Mouse (Mus musculus) kidney, adult 9 months (tissue): ENCODE results near the gene Rnasel.
"Not testable (repeated sequence)": the region's sequence is repeated elsewhere in the genome, so short reads cannot be mapped to it uniquely, and the experiment has no call there.

Experiments used
- DNase-seq: peaks from one replicate; pipeline ENCODE4 v3.0.0; 2022

Rnasel gene

DNA sequence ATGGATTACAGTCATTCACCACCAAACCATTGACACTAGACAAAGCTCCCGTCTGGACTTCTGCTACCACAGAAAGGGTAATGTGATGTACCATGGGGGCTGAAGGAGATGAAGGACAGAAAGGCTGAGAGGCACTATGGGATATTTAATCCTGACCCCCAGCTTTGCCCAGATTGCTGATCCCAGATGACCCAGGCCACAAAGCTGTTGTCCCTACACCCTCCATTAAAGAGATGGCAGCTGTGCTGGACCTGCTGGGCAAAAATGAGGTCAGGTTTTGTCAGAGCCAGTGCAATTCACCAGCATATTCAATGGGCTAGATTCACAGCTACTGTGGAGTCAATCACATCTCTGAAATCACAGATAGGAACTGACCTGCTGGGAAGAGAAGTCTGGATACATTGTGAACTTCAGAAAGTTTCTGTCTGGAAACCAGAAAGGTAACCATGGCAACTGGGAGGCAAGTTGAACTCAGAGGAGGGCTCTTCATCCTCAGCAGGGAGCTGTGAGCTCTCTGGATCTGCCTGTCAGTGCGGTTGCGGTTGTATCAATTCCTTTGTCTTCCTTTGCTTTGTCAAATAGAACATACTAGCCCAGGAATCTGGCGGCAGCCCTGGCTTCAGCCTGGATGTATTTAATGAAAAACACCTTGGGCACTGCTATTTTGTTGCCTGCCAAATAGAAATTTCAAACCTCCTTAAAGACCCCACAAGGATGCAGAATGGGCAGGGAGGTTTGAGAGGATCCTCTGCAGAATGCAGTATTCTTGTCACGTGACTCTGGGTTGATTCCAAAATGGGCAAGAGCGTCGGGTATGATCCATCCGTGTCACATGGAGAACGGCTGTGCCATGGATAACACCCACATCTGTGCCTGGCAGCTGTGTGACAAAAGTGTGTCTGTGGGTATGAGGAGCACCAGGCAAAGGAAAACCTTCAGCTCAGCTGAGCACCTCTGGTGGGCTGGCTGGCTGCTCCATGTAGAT, 11.8 kb upstream of the Rnasel start:
- no peak for DNase-seq

DNA sequence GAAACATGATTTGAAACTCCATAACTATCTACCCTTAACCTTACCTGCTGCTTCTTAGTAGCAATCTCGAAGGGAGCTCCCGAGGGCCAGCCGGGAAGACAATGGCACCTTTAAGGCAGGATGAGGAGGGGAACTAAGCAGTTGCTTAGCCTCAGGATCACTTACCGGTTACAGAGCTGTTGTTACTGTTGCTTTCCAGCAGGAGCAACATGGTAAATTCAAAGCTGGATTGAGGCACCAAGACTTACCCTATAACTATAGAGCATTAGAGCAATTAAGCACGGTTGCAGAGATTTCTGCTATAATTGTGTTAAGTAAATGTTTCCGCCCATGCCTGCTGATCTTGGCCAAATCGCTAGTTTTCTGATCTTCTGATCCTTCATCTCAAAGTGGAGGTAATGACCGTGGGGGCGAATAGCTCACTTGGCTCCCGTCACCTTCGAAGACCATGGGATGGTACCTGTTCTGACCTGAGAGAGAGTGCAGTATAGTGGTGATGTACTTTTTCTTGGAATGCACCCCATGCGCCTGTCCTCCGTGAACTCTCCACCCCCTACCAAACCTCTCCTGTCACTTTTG, 9.7 kb upstream of the Rnasel start:
- no peak for DNase-seq

DNA sequence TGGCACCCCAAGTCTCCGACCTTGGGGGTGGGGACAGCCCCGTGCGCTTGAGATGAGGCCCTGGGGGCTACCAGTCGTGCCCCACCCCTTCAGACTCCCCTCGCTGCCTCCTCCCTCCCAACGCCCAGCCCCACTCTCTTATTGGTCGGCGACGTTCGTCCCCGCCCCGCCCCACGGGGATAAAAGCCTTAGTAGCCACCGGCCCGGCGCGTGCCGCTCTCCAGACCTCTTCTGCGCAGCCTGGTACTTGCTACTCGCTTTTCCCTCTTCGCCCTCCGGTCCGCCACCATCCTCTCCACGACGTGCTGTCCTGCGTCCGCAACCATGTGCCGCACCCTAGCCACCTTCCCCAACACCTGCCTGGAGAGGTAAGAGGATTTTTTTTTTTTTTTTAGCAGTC, 9.1 kb upstream of the Rnasel start, which contains the start of gene Rgs16:
Rgs16 (plus strand) TSS at position 205 of the 400 bp plus-strand sequence.
- peak; percentile 59 for DNase-seq

DNA sequence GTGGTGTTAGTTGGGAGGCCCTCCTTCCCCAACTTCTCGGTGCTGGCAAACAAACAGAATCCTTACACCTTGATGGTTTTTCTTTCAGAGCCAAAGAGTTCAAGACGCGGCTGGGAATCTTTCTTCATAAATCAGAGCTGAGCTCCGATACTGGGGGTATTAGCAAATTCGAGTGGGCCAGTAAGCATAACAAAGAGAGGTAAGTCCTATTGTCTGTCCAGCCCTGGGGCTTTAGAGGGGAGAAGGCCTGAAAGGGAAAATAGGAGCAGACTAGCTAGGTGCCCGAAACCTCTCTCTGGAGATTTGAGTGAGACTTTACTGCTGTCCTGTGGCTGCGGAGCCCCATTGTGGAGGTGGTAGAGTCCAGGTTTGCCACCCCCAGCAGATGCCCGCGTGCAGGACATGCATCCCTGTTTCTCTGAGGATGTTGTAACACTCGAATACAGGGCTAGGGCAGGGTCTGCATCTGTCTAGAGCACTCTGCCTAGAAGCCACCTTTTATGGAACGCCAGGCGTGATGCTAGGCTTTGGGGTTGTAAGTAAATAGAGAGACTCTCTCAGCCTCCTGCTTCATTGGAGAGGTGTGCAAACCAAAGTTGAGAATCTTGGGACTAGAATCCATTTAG, 8.3 kb upstream of the Rnasel start:
- DNase-seq, result no peak

DNA sequence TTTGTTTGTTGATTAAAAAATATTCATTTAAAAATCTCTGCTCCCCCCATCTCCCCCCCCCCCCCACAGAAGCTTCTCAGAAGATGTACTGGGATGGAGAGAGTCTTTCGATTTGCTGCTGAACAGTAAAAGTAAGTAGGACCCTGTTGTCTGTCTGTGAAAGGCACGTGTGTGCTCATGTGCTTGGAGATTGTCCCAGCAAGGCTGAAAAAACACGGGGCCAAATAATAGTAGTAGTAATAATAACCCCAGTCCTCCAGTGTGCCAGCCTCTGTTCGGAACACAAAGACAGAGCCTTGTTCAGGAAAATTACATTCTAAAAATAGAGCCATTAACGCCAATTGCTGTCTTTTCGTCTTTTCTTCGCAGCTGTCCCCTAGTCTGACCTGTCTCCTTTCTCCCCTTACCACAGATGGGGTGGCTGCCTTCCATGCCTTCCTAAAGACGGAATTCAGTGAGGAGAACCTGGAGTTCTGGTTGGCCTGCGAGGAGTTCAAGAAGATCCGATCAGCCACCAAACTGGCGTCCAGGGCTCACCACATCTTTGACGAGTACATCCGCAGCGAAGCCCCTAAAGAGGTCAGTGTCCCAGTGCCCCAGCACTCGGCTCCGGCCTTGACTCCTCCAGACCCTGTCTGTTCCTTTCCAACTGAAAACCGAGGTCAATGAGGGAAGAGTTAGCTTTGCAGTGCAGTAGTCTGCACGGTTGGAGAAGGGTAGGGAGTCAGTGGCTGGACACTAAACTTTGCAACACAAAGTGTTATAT, 7.5 kb upstream of the Rnasel start:
- no peak for DNase-seq

DNA sequence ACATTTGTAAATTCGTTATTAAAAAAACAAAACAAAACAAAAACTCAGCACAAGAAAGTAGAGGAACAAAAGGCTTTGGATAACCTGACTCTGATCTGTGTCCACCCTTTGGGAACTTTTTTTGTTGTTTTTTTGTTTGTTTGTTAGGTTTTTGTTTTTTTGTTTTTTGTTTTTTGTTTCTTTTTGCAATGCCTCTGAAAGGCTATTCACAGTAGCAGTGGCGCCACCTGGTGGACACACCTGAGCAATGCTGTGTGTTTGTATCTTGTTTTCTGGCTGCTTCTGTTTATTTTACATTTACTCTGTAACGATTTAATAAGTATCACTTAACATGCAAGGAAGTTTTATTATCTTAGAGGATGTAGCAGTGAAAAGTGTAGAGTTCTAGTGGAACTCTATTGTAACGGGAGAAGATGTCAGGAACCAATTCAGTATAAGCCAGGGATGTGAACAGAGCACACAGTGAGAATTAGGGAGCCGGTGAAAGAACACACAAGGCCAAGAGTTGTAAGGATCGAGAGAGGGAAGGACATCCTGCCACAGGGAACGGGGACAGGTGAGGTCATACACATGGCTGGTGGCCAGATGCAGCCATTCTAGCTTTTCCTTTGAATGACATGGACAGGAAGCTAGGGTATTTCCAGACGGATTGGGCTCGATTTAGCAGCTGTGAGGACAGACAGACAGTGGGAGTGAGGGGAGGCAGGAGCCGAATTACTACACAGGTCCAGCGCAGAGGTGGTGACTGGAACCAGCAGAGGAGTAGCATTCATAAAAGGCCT, 6.7 kb upstream of the Rnasel start:
- peak; percentile 78 for DNase-seq

DNA sequence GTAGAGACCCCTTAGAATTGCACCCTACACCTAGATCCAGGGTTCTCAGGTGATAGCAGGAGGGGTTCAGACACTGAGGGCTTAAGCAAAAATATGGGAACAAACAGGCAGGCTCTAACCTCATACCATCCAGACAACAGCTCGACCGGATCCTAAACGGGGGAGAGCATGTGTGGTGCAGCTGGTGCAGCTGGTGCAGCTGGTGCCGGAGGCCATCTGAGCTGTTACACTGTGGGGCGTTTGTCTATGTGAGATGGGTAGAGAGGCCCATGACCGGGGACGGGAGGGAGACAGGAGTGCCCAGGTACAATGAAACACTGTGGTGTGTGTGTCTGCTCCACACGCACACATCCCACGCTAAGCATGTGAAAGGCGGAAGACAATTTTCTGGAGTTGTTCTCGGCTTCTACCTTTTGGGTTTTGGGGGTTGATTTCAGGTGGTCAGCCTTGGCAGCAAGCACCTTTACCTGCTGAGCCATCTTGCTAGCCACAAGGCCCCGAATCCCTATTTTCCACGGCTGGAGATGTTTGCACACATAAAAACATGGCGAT, 3.0 kb upstream of the Rnasel start:
- no peak for DNase-seq

DNA sequence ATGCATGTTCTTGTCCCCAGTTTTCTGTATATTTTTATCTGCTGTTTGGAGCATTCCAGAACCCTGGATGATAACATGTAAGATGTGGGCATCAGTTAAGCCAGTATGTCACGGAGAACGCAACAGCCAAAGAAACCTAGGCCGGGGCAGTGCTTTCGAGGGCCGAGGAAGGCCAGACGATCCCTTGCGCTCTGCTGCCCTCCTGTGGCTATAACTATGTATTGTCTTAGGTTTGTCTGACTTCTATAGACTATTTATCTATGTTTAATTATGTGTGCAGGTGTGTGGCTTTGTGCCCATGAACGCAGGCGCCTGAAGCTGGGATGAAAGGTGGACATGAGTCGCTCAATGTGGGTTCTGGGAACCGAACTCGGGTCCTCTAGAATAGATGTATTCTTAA, 2.5 kb upstream of the Rnasel start:
- peak; percentile 71 for DNase-seq

DNA sequence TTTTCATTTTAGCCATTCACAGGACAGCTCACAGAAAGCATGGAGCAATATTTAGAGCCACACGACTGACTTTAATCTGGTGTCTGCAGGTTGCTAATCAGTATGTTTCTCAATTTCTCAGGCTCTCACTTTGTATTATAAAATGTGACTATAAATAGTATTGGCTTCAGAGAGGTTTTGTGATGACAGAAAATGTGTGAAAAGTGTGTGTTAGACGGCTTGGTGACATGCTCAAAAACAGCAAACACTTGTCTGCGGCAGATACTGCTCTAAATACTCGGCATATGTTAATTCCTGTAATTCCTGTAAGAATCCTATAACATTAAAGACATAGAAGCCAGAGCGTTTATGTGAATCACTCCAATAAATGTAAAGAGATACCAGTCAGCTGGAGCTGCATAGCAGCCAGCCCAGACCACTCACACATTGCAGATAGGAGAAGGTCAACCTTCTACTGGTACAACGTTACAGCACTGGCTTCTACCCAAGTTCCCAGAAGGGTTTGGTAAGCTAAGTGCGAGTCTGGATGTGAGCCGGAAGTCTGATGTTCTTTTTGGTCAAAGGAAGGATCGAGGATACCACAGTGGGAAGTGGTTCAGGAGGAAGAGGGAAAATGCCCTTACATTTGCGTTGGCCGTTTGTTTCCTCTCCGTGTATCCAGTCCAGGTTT, 1.2 kb upstream of the Rnasel start:
- no peak for DNase-seq

DNA sequence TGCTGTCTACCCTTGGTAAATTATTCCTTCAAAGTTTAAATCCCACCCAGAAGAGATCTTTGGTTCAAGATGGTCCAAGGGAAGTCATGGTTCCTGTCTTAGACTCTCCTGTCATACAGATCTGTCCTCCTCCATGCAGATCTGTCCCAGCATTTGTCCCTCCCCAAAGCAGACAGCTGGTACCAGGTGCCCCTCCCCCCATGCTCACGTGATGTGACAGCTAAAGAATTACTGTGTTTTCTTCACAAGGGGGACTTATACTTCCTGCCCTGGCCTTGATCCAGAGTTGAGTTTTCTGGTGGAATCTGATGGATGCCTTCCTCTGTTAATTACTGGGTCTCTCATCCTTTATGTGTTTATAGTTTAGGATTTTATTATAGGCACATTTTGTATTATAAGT, 677 bp upstream of the Rnasel start:
- DNase-seq, result peak; percentile 52

DNA sequence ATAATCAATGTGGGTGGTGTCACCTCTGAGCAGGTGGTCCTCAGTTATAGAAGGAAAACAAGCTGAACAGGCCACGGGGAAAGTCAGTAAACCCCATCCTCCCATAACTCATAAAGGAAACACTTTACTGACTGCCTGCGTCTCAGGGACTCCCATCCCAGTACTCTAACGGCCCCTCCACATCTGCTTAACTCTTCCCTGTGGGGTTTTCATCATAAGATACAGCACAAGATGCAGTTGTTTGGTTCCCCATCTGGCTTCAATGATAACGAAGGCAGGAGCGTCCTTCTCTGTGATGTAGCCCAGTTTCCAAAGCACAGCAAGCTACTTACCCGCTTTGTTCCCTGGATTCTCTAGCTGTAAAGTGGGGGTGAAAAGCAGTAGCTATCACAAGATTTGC, 828 bp downstream of the Rnasel start:
- no peak for DNase-seq

DNA sequence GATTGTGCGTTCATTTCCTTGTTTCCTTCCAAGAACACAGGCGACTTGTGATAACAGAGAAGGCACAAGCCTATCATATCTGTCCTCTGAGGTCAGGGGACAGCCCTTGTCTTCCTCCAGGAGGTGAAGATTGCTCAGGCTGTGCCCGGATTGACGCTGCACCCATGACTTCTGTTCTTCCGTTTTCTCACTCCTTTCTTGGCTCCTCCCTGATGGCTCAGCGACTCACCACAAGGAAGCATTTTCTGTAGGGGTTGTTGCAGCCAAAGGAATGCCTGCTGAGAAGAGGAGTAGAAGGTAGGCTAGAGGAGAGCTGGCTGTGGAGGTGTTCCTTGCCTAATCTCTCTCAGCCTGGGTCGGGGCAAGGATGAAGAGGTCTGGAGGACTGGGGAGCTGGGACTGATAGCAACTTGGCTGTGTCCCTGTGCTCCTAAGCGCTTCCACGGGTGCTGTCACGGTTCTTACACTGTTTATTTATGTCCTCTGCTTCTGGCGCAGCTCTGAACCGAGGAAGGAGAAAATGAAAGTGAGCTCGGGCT, 2.6 kb downstream of the Rnasel start:
- peak; percentile 29 for DNase-seq

DNA sequence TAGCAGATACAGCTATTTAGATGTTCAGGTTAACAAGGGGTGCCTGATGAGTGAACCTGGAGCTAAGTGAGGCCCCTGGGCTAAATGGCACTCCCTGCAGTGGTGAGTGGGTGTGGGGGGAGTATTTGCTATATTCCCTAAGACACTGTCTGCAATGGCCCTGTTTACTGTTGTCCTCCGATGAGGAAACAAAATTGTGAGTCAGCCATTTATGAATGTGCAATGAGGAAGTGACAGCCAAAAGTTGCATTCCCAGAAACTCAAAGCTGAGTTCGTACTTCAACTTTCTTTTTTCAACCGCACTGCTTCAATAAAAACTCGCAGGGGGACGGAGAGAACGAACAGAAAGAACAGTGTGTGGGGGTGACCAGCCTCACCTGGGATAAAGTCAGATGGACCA, 3.3 kb downstream of the Rnasel start:
- no peak for DNase-seq

DNA sequence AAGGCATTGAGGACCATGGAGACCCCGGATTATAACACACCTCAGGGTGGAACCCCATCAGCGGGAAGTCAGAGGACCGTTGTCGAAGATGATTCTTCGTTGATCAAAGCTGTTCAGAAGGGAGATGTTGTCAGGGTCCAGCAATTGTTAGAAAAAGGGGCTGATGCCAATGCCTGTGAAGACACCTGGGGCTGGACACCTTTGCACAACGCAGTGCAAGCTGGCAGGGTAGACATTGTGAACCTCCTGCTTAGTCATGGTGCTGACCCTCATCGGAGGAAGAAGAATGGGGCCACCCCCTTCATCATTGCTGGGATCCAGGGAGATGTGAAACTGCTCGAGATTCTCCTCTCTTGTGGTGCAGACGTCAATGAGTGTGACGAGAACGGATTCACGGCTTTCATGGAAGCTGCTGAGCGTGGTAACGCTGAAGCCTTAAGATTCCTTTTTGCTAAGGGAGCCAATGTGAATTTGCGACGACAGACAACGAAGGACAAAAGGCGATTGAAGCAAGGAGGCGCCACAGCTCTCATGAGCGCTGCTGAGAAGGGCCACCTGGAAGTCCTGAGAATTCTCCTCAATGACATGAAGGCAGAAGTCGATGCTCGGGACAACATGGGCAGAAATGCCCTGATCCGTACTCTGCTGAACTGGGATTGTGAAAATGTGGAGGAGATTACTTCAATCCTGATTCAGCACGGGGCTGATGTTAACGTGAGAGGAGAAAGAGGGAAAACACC, 4.7 kb downstream of the Rnasel start:
- no peak for DNase-seq

DNA sequence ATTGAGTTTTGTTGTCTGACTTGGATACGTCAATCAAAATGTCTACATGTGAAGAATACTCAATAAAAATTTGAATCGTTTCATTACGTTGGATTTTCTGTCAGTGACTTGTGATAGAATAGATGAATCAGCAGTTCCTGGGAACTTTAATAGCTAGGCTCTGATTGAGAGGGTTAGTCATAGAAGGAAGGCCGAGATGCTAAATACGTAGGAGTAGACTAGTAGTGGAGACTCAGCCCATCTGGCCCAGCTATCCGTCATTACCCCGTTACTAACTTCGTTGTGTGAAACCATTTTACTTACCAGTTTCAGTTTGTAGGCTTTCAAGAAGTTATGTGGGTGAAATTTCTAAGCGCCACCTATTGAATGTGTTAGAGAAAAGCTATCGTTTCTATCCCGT, 14.9 kb downstream of the Rnasel start:
- DNase-seq, result no peak

DNA sequence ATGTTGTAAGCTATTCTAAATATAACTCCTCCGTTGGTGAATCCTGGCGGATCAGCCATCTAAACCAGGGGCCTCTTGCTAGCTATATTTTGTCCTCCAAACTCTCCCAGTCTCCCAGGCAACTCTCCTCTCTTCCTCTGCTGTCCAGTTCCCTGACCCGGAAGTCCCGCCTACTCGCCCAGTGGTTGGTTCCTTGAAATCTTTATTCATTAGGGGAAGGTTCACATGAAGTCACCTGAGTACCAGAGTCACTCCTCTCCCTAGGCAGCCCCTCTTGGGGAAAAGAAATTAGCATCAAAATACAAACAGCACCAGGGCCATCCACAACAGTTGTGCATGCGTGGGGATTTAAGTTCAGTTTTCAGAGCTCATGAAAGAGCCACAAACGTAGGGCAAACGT, 17.1 kb downstream of the Rnasel start:
- no peak for DNase-seq

DNA sequence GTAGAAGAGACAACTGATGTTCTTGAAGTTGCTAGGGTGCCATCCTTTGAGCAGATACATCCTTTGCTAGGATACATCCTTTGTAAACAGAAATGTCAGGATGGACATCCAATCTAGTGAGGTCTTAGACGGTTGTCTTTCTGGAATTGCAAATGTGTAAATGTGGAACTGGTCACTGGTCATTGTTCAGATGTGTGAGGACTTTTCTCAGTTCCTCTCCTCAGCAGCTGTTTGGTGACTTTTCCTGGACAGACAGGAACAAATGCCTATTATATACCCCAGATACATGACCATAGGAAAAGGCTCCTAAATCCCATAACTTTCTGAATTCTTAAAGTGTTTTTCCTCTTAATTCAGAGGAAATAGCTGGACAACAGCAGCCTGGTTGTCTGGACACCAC, 18.1 kb downstream of the Rnasel start:
- DNase-seq, result no peak

DNA sequence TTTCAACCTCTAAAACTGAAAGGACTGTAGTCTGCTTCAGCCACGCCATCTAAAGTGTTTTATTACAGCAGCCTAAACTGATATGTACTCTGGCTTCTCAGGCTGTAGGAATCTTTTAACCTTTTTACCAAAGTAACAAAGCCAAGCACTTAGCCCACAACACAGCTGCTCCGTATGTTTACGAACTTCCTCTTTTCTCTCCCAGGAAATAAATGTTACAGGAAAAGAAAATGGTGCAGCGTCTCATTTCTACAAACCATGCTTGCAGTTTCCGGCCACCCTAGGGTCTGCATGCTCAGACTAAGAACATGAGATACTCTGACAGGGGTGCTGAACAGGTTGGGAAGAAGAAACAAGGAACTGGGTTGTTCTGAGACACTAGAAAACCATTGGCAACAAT, 19.2 kb downstream of the Rnasel start:
- no peak for DNase-seq

DNA sequence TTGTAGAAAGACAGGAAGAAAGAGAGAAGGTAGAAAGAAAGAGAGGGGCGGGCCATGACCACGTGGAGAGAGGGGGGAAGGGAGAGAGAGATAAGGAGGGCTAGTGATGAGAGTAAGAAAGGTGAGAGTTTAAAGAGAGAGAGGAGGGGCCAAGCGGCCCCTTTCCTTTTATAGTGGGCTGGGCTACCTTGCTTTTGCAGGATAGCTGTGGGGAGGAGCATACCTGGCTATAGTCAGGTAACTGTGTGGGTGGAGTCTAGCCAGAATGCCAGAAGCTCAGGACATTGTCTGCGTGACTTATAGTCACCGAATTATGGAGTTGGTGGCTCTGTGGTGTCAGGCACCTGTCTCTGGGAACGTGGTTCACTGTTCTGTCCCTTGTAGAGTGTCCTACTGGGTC, 20.3 kb downstream of the Rnasel start:
- not testable (repeated sequence) for DNase-seq
